Mouse (Mus musculus) lung, postnatal 0 days (tissue): Measurements from ENCODE around the gene Stim1. TPM values are rescaled to one million over a fixed set of nuclear protein-coding genes. Genes with fewer than 3 reads are reported as not detected.
A peak's percentile ranks its signal among the peaks of the same experiment; 100 is the strongest.

ENCODE experiments used
- ATAC-seq: fragments of 200-750 bp; cut with Nextera tagmentation; 2 replicates; pipeline ENCODE4 v1.8.0; 2017; ENCODE audit warnings: moderate library complexity
- DNase-seq: peaks from one replicate; pipeline ENCODE4 v3.0.0-alpha.2; 2016; ENCODE audit warnings: low spot score
- H3K27ac ChIP-seq: fragments of 300-500 bp; sonication (generic); 2 replicates; pipeline ENCODE4 v1.5.1; 2014; ENCODE audit warnings: antibody characterized with exemption, mild to moderate bottlenecking, low read length, mixed read lengths
- H3K27me3 ChIP-seq: fragments of 300-500 bp; sonication (generic); replicated peaks from 2 replicates; pipeline ENCODE4 v1.6.1; 2014; ENCODE audit warnings: low read length, mixed read lengths; ENCODE audit not compliant: insufficient read depth
- H3K36me3 ChIP-seq: fragments of 300-500 bp; sonication (generic); 2 replicates; pipeline ENCODE4 v1.6.1; 2014; ENCODE audit warnings: low read length, mixed read lengths; ENCODE audit not compliant: insufficient read depth
- H3K4me1 ChIP-seq: fragments of 300-500 bp; sonication (generic); 2 replicates; pipeline ENCODE4 v1.6.1; 2014; ENCODE audit warnings: antibody characterized with exemption, low read depth, low read length, mixed read lengths; ENCODE audit not compliant: insufficient read depth
- H3K4me2 ChIP-seq: fragments of 300-500 bp; sonication (generic); replicated peaks from 2 replicates; pipeline ENCODE4 v1.6.1; 2014; ENCODE audit warnings: low read depth, mild to moderate bottlenecking, low read length, moderate library complexity, mixed read lengths
- H3K4me3 ChIP-seq: fragments of 300-500 bp; sonication (generic); 2 replicates; pipeline ENCODE4 v1.5.1; 2014; ENCODE audit warnings: low read depth, low read length
- H3K9ac ChIP-seq: fragments of 300-500 bp; sonication (generic); replicated peaks from 2 replicates; pipeline ENCODE4 v1.6.1; 2014; ENCODE audit warnings: low read depth, mild to moderate bottlenecking
- H3K9me3 ChIP-seq: fragments of 300-500 bp; sonication (generic); 2 replicates; pipeline ENCODE4 v1.6.1; 2016; ENCODE audit warnings: low read length, mixed read lengths
- CTCF ChIP-seq: IDR thresholded peaks from 2 replicates; pipeline ENCODE4 v1.5.1; 2016; ENCODE audit warnings: antibody characterized with exemption, mild to moderate bottlenecking
- EP300 ChIP-seq: IDR thresholded peaks from 2 replicates; pipeline ENCODE4 v1.6.1; 2016; ENCODE audit warnings: antibody characterized with exemption, mild to moderate bottlenecking, control low read depth
- WGBS: fragments of 180-500 bp; shearing (Covaris S2); extraction: QIAGEN DNeasy Blood & Tissue Kit; methylation state at CpG from one replicate; pipeline ENCODE4 v1.1.7; 2014; 5-methylcytosine and 5-hydroxymethylcytosine counted together
- polyA plus RNA-seq: library from polyadenylated mRNA; unstranded; fragments of >200 nt; fragmentation: Nextera tagmentation; extraction: Ambion mirVana; gene quantifications from 2 replicates; pipeline ENCODE4 v1.2.1, GENCODE M21; 2015

Gene Stim1
- polyA plus RNA-seq, 1 experiment from 2014 or later = 18.6 TPM

DNA sequence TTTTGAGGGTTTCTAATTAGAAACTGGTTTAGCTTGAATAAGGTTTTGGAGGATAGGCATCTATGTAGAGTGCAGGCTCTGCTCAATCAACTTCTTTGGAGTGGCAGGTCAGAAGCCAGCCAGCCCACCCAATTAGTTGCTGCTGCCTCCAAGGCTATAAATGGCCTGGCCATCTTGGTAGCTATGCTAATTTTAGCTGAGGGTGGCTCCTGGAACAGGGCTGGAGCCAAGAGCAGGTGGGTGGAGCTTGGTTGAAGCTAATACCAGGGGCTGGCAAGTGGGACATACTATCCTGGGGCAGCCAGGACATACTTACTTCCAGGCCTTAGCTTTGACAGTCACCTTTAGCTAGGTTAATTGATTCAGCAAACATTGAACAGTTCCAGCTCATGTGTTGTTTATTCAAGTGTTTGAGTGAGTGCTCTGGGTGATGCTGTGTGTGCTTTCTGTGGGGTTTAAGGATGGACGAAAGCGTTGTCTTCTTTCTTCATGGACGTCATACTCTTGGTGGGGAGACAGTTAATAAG lies 4.9 kb downstream of the Stim1 start:
- DNase-seq (no peak), ATAC-seq (no peak)
- Histone ChIP-seq H3K27me3 (no peaks in the 10 kb centered on the region), H3K9me3 (no peaks in the 10 kb centered on the region), H3K4me3 (no peak overlapping the region), H3K36me3 (no peaks in the 10 kb centered on the region), H3K9ac (no peak overlapping the region), H3K27ac (no peak overlapping the region), H3K4me1 (peaks cover 7% of the 10 kb centered on the region; the same call in 1 of the 2 replicates), H3K4me2 (no peak overlapping the region)
- 55% methylated on average over 3 of the region's 3 CpGs for WGBS
- TF ChIP-seq CTCF (no peak), EP300 (no peak)

DNA sequence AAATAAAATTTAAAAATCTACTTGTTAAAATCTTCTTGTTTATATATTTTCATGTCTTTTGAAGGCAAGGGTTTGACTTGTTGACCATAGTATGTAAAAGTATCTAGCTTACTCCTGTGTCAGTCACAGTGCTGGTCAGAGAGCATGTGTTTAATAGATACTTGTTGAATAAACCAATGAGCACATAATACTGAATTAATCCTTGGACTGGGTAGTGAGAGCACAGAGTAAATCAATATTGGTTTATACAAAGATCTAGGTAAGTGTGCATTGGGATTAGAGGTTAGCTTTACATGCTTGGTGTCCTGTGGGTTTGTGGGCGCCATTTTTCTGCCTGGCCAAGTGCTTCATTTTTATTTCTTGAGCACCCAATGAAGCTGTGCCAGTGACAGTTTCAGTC lies 13.8 kb downstream of the Stim1 start:
- TF ChIP-seq EP300 = no peak
- TF ChIP-seq CTCF = no peak
- no peak overlapping the region for H3K27ac ChIP-seq
- H3K9ac ChIP-seq = no peak overlapping the region
- no peaks in the 10 kb centered on the region for H3K36me3 ChIP-seq
- no peaks in the 10 kb centered on the region for H3K27me3 ChIP-seq
- 93% methylated on average over 1 of the region's 1 CpGs for WGBS
- H3K4me1 ChIP-seq = no peaks in the 10 kb centered on the region
- ATAC-seq = no peak
- H3K9me3 ChIP-seq = no peaks in the 10 kb centered on the region
- DNase-seq = no peak
- H3K4me2 ChIP-seq = no peak overlapping the region
- H3K4me3 ChIP-seq = no peak overlapping the region

DNA sequence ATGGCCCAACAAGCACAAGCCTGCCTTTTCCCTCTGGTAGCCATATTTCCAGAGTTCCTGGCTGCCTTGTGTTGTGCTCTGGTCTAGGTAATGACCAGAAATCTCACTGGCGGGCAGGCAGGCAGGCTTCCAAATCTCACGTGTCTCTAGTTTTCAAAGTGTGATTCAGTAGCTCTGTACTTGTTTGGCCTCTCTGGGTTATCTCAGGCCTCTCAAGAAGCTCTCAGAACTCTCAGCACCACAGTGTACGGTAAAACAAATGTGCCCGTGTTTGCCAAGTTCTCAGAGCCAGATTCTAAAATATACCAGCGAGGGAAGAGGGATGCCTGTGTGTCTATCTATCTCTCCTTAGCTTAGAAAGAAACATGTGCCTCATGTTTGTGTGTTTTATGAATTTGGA lies 14.7 kb downstream of the Stim1 start:
- 45% methylated on average over 5 of the region's 5 CpGs for WGBS
- no peak overlapping the region for H3K4me2 ChIP-seq
- no peaks in the 10 kb centered on the region for H3K4me1 ChIP-seq
- no peak overlapping the region for H3K9ac ChIP-seq
- DNase-seq (peak; percentile 69), ATAC-seq (peak; percentile 81)
- no peaks in the 10 kb centered on the region for H3K9me3 ChIP-seq
- TF ChIP-seq CTCF (no peak), EP300 (peak; percentile 55)
- no peak overlapping the region for H3K4me3 ChIP-seq
- no peaks in the 10 kb centered on the region for H3K36me3 ChIP-seq
- no peak overlapping the region for H3K27ac ChIP-seq
- no peaks in the 10 kb centered on the region for H3K27me3 ChIP-seq

DNA sequence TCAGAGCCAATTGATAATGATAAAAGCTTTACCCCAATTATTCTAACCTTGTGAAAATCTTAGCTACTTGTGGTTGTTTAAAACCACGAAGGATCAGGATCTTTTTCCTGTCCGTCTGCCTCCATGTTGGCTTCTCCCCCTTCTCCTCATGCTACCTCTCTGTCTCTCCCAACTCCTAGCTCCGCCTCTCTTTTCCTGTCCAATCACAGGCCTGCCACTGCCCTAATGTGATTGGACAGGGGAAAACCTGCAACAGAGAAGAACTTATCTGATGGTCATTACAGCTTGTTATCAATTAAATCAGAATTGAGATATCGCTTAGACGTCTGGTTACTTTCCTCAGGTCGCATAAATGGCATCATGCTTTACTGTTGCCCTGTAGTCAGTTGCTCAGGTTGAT lies 21.9 kb downstream of the Stim1 start:
- Histone ChIP-seq H3K9me3 (no peaks in the 10 kb centered on the region), H3K27me3 (no peaks in the 10 kb centered on the region), H3K4me1 (no peaks in the 10 kb centered on the region), H3K27ac (no peak overlapping the region), H3K4me3 (no peak overlapping the region), H3K4me2 (no peak overlapping the region), H3K36me3 (no peaks in the 10 kb centered on the region), H3K9ac (no peak overlapping the region)
- TF ChIP-seq EP300 = no peak
- TF ChIP-seq CTCF = no peak
- 76% methylated on average over 6 of the region's 6 CpGs for WGBS
- ATAC-seq = no peak
- DNase-seq = no peak

DNA sequence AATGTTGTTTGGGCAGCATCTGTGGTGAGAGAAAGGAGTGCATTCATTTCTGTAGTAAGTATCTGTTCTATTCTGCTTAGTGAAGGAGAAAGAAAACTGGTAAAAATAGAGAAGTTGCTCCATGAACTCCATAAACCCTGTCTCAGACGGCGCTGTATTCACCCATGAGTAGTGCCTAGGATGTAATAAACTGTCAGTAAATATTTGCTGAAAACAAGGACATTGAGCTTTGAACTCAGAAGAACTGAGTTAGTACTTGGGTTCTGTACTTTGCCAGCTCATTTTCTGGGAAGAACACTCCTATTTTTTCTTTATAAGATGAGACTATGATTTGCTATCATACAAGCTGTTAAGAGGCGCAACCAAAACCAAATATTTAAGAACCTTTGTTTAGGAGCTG lies 24.6 kb downstream of the Stim1 start:
- Histone ChIP-seq H3K27me3 (no peaks in the 10 kb centered on the region), H3K4me3 (no peak overlapping the region), H3K4me1 (no peaks in the 10 kb centered on the region), H3K4me2 (no peak overlapping the region), H3K9me3 (no peaks in the 10 kb centered on the region), H3K36me3 (no peaks in the 10 kb centered on the region), H3K9ac (no peak overlapping the region), H3K27ac (no peak overlapping the region)
- ATAC-seq = no peak
- no peak for DNase-seq
- TF ChIP-seq EP300 (no peak), CTCF (no peak)
- 79% methylated on average over 3 of the region's 3 CpGs for WGBS

DNA sequence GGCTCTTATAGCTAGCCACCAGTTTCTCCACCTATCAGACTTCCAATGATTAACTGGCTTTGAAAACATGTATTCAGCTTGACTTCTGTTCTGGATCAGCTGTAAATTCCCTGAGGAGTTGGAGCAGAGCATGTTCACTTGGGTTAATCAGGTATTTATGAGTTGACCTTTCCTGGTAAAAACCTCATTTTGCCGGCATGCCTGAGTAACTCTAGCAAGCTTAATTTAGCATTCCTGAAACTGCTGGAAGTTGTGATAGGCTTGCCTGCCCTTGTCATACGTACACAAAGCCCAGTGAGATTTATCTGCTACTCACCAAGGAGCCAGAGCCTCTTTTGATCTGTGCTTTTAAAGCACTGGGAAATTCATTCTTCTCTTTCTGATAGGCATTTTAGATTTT lies 25.6 kb downstream of the Stim1 start:
- Histone ChIP-seq H3K27me3 (no peaks in the 10 kb centered on the region), H3K9me3 (no peaks in the 10 kb centered on the region), H3K36me3 (no peaks in the 10 kb centered on the region), H3K27ac (no peak overlapping the region), H3K4me3 (no peak overlapping the region), H3K4me2 (no peak overlapping the region), H3K4me1 (no peaks in the 10 kb centered on the region), H3K9ac (no peak overlapping the region)
- WGBS = 34% methylated on average over 2 of the region's 2 CpGs
- DNase-seq (no peak), ATAC-seq (no peak)
- TF ChIP-seq CTCF (no peak), EP300 (no peak)

DNA sequence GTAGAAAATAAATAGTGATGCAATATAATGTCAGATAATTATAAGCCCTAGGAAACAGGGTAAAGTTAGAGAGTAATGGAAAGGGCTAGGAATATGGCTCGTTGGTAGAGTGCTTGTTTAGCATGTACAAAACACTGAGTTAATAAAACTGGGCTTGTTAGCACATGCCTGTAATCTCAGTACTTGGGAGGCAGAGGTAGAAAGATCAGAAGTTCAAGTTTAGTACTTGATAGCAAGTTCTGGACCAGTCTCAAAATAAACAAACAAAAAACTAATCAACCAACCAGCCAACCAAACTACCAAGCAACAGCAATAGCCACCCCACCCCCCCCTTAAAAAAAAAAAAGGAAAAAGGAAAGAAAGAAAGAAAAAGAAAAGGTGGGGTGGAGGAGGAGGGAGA lies 33.2 kb downstream of the Stim1 start:
- H3K9me3 ChIP-seq = no peaks in the 10 kb centered on the region
- no peak for DNase-seq
- no peak for ATAC-seq

More for the DNA sequence above, 33.2 kb downstream of the Stim1 start:
- Histone ChIP-seq H3K4me3 (no peak overlapping the region), H3K9ac (no peak overlapping the region), H3K27me3 (no peaks in the 10 kb centered on the region), H3K4me2 (no peak overlapping the region), H3K27ac (no peak overlapping the region), H3K4me1 (no peaks in the 10 kb centered on the region; the same call in 1 of the 2 replicates), H3K36me3 (no peaks in the 10 kb centered on the region)
- TF ChIP-seq CTCF (no peak), EP300 (no peak)
- WGBS = 56% methylated on average over 1 of the region's 1 CpGs
